Mouse (Mus musculus) v-Abl transformed pro-B cells (cell line): Measurements from ENCODE around the gene Dtx3.
"Not testable (repeated sequence)": the region's sequence is repeated elsewhere in the genome, so short reads cannot be mapped to it uniquely, and the experiment has no call there.

Experiments used
- in situ Hi-C, 2 experiments: fragments of 400-800 bp; cut with MboI; formaldehyde crosslinking; loops; one replicate each; pipeline ENCODE4 v1.15.1; 2025; ENCODE audit not compliant: unreplicated experiment in 2 of 2

The Dtx3 gene

GRCm38 (mm10) chr10:127170002-127170401 lies 25.5 kb downstream of the Dtx3 start:
- in situ Hi-C loops, result loop anchor here in 1 of 2 experiments (5.0 kb wide), 1 partner anchor 43 kb away; no protein-coding TSS in a partner anchor

GRCm38 (mm10) chr10:127167614-127168192 lies 27.8 kb downstream of the Dtx3 start:
- in situ Hi-C loops, result no loop called here

- in situ Hi-C loops, result no loop called here
These were observed 28.5 kb downstream of the Dtx3 start for GRCm38 (mm10) chr10:127166771-127167613.

- in situ Hi-C loops, result no loop called here
These were observed 29.2 kb downstream of the Dtx3 start for GRCm38 (mm10) chr10:127166404-127166715.

GRCm38 (mm10) chr10:127165654-127166403 lies 29.7 kb downstream of the Dtx3 start:
- in situ Hi-C loops, result no loop called here

GRCm38 (mm10) chr10:127165354-127165653 lies 30.2 kb downstream of the Dtx3 start:
- in situ Hi-C loops, result no loop called here

- in situ Hi-C loops, result loop anchor here in 1 of 2 experiments (5.0 kb wide), 1 partner anchor 37 kb away; no protein-coding TSS in a partner anchor
These were observed 30.7 kb downstream of the Dtx3 start, which contains the start of gene B4galnt1 for GRCm38 (mm10) chr10:127164631-127165353. Gene B4galnt1 (plus strand): TSS chr10:127165225.

- in situ Hi-C loops, result loop anchor here in 1 of 2 experiments (5.0 kb wide), 1 partner anchor 37 kb away; no protein-coding TSS in a partner anchor
These were observed 31.3 kb downstream of the Dtx3 start for GRCm38 (mm10) chr10:127164190-127164589.

GRCm38 (mm10) chr10:127162771-127163261 lies 32.7 kb downstream of the Dtx3 start:
- in situ Hi-C loops, result loop anchor here in 1 of 2 experiments (5.0 kb wide), 1 partner anchor 36 kb away; no protein-coding TSS in a partner anchor

- in situ Hi-C loops, result loop anchor here in 1 of 2 experiments (5.0 kb wide), 1 partner anchor 33 kb away; no protein-coding TSS in a partner anchor
These were observed 34.8 kb downstream of the Dtx3 start for GRCm38 (mm10) chr10:127160728-127161127.

GRCm38 (mm10) chr10:127160081-127160480 lies 35.4 kb downstream of the Dtx3 start:
- in situ Hi-C loops, result loop anchor here in 1 of 2 experiments (5.0 kb wide), 1 partner anchor 33 kb away; no protein-coding TSS in a partner anchor

- in situ Hi-C loops, result no loop called here
These were observed 37.1 kb downstream of the Dtx3 start for GRCm38 (mm10) chr10:127158471-127158870.

- in situ Hi-C loops, result no loop called here
These were observed 39.0 kb downstream of the Dtx3 start for GRCm38 (mm10) chr10:127156511-127156910.

GRCm38 (mm10) chr10:127156089-127156488 lies 39.4 kb downstream of the Dtx3 start:
- in situ Hi-C loops, result no loop called here

- in situ Hi-C loops, result no loop called here
These were observed 40.9 kb downstream of the Dtx3 start for GRCm38 (mm10) chr10:127154652-127155051.

GRCm38 (mm10) chr10:127154241-127154640 lies 41.3 kb downstream of the Dtx3 start:
- in situ Hi-C loops, result no loop called here

- in situ Hi-C loops, result no loop called here
These were observed 42.2 kb downstream of the Dtx3 start for GRCm38 (mm10) chr10:127153323-127153722.

- in situ Hi-C loops, result not testable (repeated sequence)
These were observed 43.0 kb downstream of the Dtx3 start for GRCm38 (mm10) chr10:127152556-127152955.

- in situ Hi-C loops, result not testable (repeated sequence)
These were observed 44.3 kb downstream of the Dtx3 start for GRCm38 (mm10) chr10:127151233-127151632.

GRCm38 (mm10) chr10:127150471-127150872 lies 45.1 kb downstream of the Dtx3 start:
- in situ Hi-C loops, result no loop called here
